Mouse (Mus musculus): Measurements from ENCODE around the gene Gprasp1. TPM values are rescaled to one million over a fixed set of nuclear protein-coding genes. Genes with fewer than 3 reads are reported as not detected.
"Not testable (repeated sequence)": the region's sequence is repeated elsewhere in the genome, so short reads cannot be mapped to it uniquely, and the experiment has no call there.

The Gprasp1 gene
- polyA plus RNA-seq, 1 experiment from 2014 or later = 64.6 TPM

GRCm38 (mm10) chrX:135745376-135745775 lies 2.8 kb downstream of the Gprasp1 start:
- WGBS = 95% methylated on average over 3 of the region's 3 CpGs
- H3K27me3 ChIP-seq (ENCODE audit: control insufficient read depth, insufficient read depth, low read length); H3K4me3 ChIP-seq (ENCODE audit: low read depth, low read length); H3K36me3 ChIP-seq (replicated peaks; ENCODE audit: control insufficient read depth, insufficient read depth, low read depth, low read length); ATAC-seq (replicated peaks; ENCODE audit: insufficient number of reproducible peaks, low FRiP score, low TSS enrichment, low read depth); DNase-seq (ENCODE audit: low spot score); H3K4me2 ChIP-seq (ENCODE audit: low read depth, low read length); H3K9me3 ChIP-seq (replicated peaks; ENCODE audit: control insufficient read depth, low read length); H3K4me1 ChIP-seq (ENCODE audit: control insufficient read depth, insufficient read depth, low read length); H3K9ac ChIP-seq (replicated peaks; ENCODE audit: low read length); H3K27ac ChIP-seq (replicated peaks; ENCODE audit: low read depth, low read length): not testable (repeated sequence)

GRCm38 (mm10) chrX:135752832-135753231 lies 10.3 kb downstream of the Gprasp1 start:
- no peak for ATAC-seq (replicated peaks; ENCODE audit: insufficient number of reproducible peaks, low FRiP score, low TSS enrichment, low read depth)
- H3K9ac ChIP-seq (replicated peaks; ENCODE audit: low read length) = no peak overlapping the region
- no peaks in the 10 kb centered on the region for H3K4me1 ChIP-seq (ENCODE audit: control insufficient read depth, insufficient read depth, low read length)
- H3K27me3 ChIP-seq (ENCODE audit: control insufficient read depth, insufficient read depth, low read length) = no peaks in the 10 kb centered on the region
- H3K27ac ChIP-seq (replicated peaks; ENCODE audit: low read depth, low read length) = no peak overlapping the region
- no peaks in the 10 kb centered on the region for H3K36me3 ChIP-seq (replicated peaks; ENCODE audit: control insufficient read depth, insufficient read depth, low read depth, low read length)
- WGBS = 7% methylated on average over 2 of the region's 2 CpGs
- peak; percentile 73 for DNase-seq (ENCODE audit: low spot score)
- H3K9me3 ChIP-seq (replicated peaks; ENCODE audit: control insufficient read depth, low read length) = no peaks in the 10 kb centered on the region
- no peak overlapping the region for H3K4me2 ChIP-seq (ENCODE audit: low read depth, low read length)
- no peak overlapping the region for H3K4me3 ChIP-seq (ENCODE audit: low read depth, low read length)

- no peaks in the 10 kb centered on the region for H3K4me1 ChIP-seq (ENCODE audit: control insufficient read depth, insufficient read depth, low read length)
- H3K4me2 ChIP-seq (ENCODE audit: low read depth, low read length) = no peak overlapping the region
Measured at GRCm38 (mm10) chrX:135761707-135762106, 19.2 kb downstream of the Gprasp1 start.

GRCm38 (mm10) chrX:135768043-135768548 lies 25.6 kb downstream of the Gprasp1 start:
- no peaks in the 10 kb centered on the region for H3K36me3 ChIP-seq (replicated peaks; ENCODE audit: control insufficient read depth, insufficient read depth, low read depth, low read length)
- H3K9me3 ChIP-seq (replicated peaks; ENCODE audit: control insufficient read depth, low read length) = no peaks in the 10 kb centered on the region
- no peak overlapping the region for H3K9ac ChIP-seq (replicated peaks; ENCODE audit: low read length)
- 81% methylated on average over 3 of the region's 3 CpGs for WGBS
- H3K27me3 ChIP-seq (ENCODE audit: control insufficient read depth, insufficient read depth, low read length) = no peaks in the 10 kb centered on the region
- no peak overlapping the region for H3K4me3 ChIP-seq (ENCODE audit: low read depth, low read length)
- DNase-seq (ENCODE audit: low spot score) = no peak
- no peak overlapping the region for H3K27ac ChIP-seq (replicated peaks; ENCODE audit: low read depth, low read length)
- ATAC-seq (replicated peaks; ENCODE audit: insufficient number of reproducible peaks, low FRiP score, low TSS enrichment, low read depth) = no peak
- H3K4me2 ChIP-seq (ENCODE audit: low read depth, low read length) = no peak overlapping the region
- no peaks in the 10 kb centered on the region for H3K4me1 ChIP-seq (ENCODE audit: control insufficient read depth, insufficient read depth, low read length)

More at GRCm38 (mm10) chrX:135761707-135762106, 19.2 kb downstream of the Gprasp1 start:
- H3K9ac ChIP-seq (replicated peaks; ENCODE audit: low read length) = no peak overlapping the region
- H3K27ac ChIP-seq (replicated peaks; ENCODE audit: low read depth, low read length) = no peak overlapping the region
- no peak overlapping the region for H3K4me3 ChIP-seq (ENCODE audit: low read depth, low read length)
- no peaks in the 10 kb centered on the region for H3K27me3 ChIP-seq (ENCODE audit: control insufficient read depth, insufficient read depth, low read length)
- DNase-seq (ENCODE audit: low spot score) = peak; percentile 30
- H3K36me3 ChIP-seq (replicated peaks; ENCODE audit: control insufficient read depth, insufficient read depth, low read depth, low read length) = no peaks in the 10 kb centered on the region
- no peak for ATAC-seq (replicated peaks; ENCODE audit: insufficient number of reproducible peaks, low FRiP score, low TSS enrichment, low read depth)
- H3K9me3 ChIP-seq (replicated peaks; ENCODE audit: control insufficient read depth, low read length) = no peaks in the 10 kb centered on the region

GRCm38 (mm10) chrX:135768565-135768964 lies 26.0 kb downstream of the Gprasp1 start:
- no peak overlapping the region for H3K4me2 ChIP-seq (ENCODE audit: low read depth, low read length)
- no peak for ATAC-seq (replicated peaks; ENCODE audit: insufficient number of reproducible peaks, low FRiP score, low TSS enrichment, low read depth)
- H3K27ac ChIP-seq (replicated peaks; ENCODE audit: low read depth, low read length) = no peak overlapping the region
- no peaks in the 10 kb centered on the region for H3K9me3 ChIP-seq (replicated peaks; ENCODE audit: control insufficient read depth, low read length)
- H3K36me3 ChIP-seq (replicated peaks; ENCODE audit: control insufficient read depth, insufficient read depth, low read depth, low read length) = no peaks in the 10 kb centered on the region
- H3K4me3 ChIP-seq (ENCODE audit: low read depth, low read length) = no peak overlapping the region
- no peaks in the 10 kb centered on the region for H3K27me3 ChIP-seq (ENCODE audit: control insufficient read depth, insufficient read depth, low read length)
- H3K9ac ChIP-seq (replicated peaks; ENCODE audit: low read length) = no peak overlapping the region
- no peaks in the 10 kb centered on the region for H3K4me1 ChIP-seq (ENCODE audit: control insufficient read depth, insufficient read depth, low read length)
- no peak for DNase-seq (ENCODE audit: low spot score)
- WGBS = 82% methylated on average over 2 of the region's 2 CpGs

- Histone ChIP-seq H3K9me3 (replicated peaks; ENCODE audit: control insufficient read depth, low read length) (no peaks in the 10 kb centered on the region), H3K4me1 (ENCODE audit: control insufficient read depth, insufficient read depth, low read length) (no peaks in the 10 kb centered on the region), H3K4me3 (ENCODE audit: low read depth, low read length) (no peak overlapping the region), H3K27me3 (ENCODE audit: control insufficient read depth, insufficient read depth, low read length) (no peaks in the 10 kb centered on the region), H3K9ac (replicated peaks; ENCODE audit: low read length) (no peak overlapping the region), H3K4me2 (ENCODE audit: low read depth, low read length) (no peak overlapping the region), H3K36me3 (replicated peaks; ENCODE audit: control insufficient read depth, insufficient read depth, low read depth, low read length) (no peaks in the 10 kb centered on the region), H3K27ac (replicated peaks; ENCODE audit: low read depth, low read length) (no peak overlapping the region)
- ATAC-seq (replicated peaks; ENCODE audit: insufficient number of reproducible peaks, low FRiP score, low TSS enrichment, low read depth) (no peak), DNase-seq (ENCODE audit: low spot score) (no peak)
Measured at GRCm38 (mm10) chrX:135791536-135791935, 49.0 kb downstream of the Gprasp1 start.

- Histone ChIP-seq H3K9ac (replicated peaks; ENCODE audit: low read length) (no peak overlapping the region), H3K27ac (replicated peaks; ENCODE audit: low read depth, low read length) (no peak overlapping the region), H3K36me3 (replicated peaks; ENCODE audit: control insufficient read depth, insufficient read depth, low read depth, low read length) (no peaks in the 10 kb centered on the region), H3K4me2 (ENCODE audit: low read depth, low read length) (no peak overlapping the region), H3K9me3 (replicated peaks; ENCODE audit: control insufficient read depth, low read length) (no peaks in the 10 kb centered on the region), H3K4me1 (ENCODE audit: control insufficient read depth, insufficient read depth, low read length) (no peaks in the 10 kb centered on the region), H3K27me3 (ENCODE audit: control insufficient read depth, insufficient read depth, low read length) (no peaks in the 10 kb centered on the region), H3K4me3 (ENCODE audit: low read depth, low read length) (no peak overlapping the region)
- ATAC-seq (replicated peaks; ENCODE audit: insufficient number of reproducible peaks, low FRiP score, low TSS enrichment, low read depth) (no peak), DNase-seq (ENCODE audit: low spot score) (no peak)
- 71% methylated on average over 6 of the region's 6 CpGs for WGBS
Measured at GRCm38 (mm10) chrX:135792326-135792725, 49.8 kb downstream of the Gprasp1 start.

GRCm38 (mm10) chrX:135795591-135796304 lies 53.2 kb downstream of the Gprasp1 start:
- 22% methylated on average over 21 of the region's 27 CpGs for WGBS
- not testable (repeated sequence) for H3K9me3 ChIP-seq (replicated peaks; ENCODE audit: control insufficient read depth, low read length); H3K27ac ChIP-seq (replicated peaks; ENCODE audit: low read depth, low read length); H3K4me1 ChIP-seq (ENCODE audit: control insufficient read depth, insufficient read depth, low read length); H3K27me3 ChIP-seq (ENCODE audit: control insufficient read depth, insufficient read depth, low read length); H3K36me3 ChIP-seq (replicated peaks; ENCODE audit: control insufficient read depth, insufficient read depth, low read depth, low read length)
- Histone ChIP-seq H3K4me3 (ENCODE audit: low read depth, low read length) (peak overlapping the region; percentile 54), H3K9ac (replicated peaks; ENCODE audit: low read length) (peak overlapping the region; percentile 59), H3K4me2 (ENCODE audit: low read depth, low read length) (peak overlapping the region; percentile 67)
- peak; percentile 71 for DNase-seq (ENCODE audit: low spot score)
- ATAC-seq (replicated peaks; ENCODE audit: insufficient number of reproducible peaks, low FRiP score, low TSS enrichment, low read depth) = peak; percentile 91
